Mouse (Mus musculus): Measurements from ENCODE around the gene Babam2.

- TF ChIP-seq POLR2A (IDR thresholded peaks at IDR 0.05; ENCODE audit: borderline replicate concordance, control insufficient read depth, low read depth, low read length) (no peak), CTCF (IDR thresholded peaks at IDR 0.05; ENCODE audit: control insufficient read depth, insufficient read depth, low read length) (no peak)
Measured at GRCm38 (mm10) chr5:32059254-32059796, 361.8 kb downstream of the Babam2 start.

Data from bone marrow, adult 2 months (tissue).